9 mouse cellular contexts compared by ENCODE assay signal in the genomic region with DNA sequence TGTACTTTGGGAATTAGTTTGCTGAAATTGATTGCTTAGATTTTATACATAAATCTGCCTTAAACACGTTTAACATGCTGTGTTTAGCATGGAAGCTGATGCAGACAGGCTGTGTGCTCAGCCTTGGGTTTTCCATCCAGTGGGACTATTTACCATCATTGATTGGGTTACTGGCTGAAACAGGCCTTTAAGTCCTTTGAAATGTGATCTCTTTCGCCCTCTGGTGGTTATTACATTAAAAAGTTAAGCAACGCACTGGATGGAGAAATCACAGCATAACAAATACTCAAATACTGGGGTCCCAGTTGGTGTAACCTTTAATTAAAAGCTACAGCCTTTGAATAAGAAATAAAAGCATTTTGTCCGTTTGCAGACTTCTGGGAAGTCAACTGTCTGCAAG.
DNase-seq lines count a peak whose midpoint lies in the region; ATAC-seq and TF ChIP-seq lines count a peak whose summit lies in the region.
"Had no signal": no experiment of that assay in that cellular context is flagged by ENCODE, and none has a peak within 500 bp of the region (broad histone marks: within the 10 kb centered on the region; RNA-seq: fewer than 3 reads in every experiment).

No protein-coding gene starts in this region.

- ATAC-seq in midbrain, embryonic 12.5 days (ENCODE audit: low FRiP score, low read depth), result 0 out of 2 replicates have a peak, but pooled peaks have one; percentile 60
- peak; percentile 88 for ATAC-seq in neutrophil, adult 5-6 weeks (ENCODE audit: extremely low read depth, insufficient number of reproducible peaks, low FRiP score, poor library complexity, severe bottlenecking)

- intact Hi-C loops in gastrocnemius, adult 2 months (cut with DNase I), result loop anchor here (2.0 to 10.0 kb wide), 5 partner anchors 77 to 947 kb away; a partner anchor contains a TSS

- H3K27ac ChIP-seq in gastrocnemius, adult 2 months, result no peak overlapping the region
- H3K27ac ChIP-seq in midbrain, embryonic 12.5 days (replicated peaks), result no peak overlapping the region
- H3K27ac ChIP-seq in midbrain, embryonic 10.5 days (replicated peaks), result no peak overlapping the region
- no peak overlapping the region for H3K27ac ChIP-seq in embryonic facial prominence, embryonic 10.5 days (replicated peaks)
- H3K27ac ChIP-seq: limb, embryonic 12.5 days had no signal

- no peak for DNase-seq in gastrocnemius, adult 2 months
- no peak for DNase-seq in gastrocnemius, adult 8-10 months (ENCODE audit: low spot score in 2 of 2)
- DNase-seq in midbrain, embryonic 10.5 days (ENCODE audit: low spot score), result no peak
- DNase-seq in embryonic facial prominence, embryonic 10.5 days (ENCODE audit: low spot score), result peak; percentile 8
- DNase-seq in cerebellum, postnatal 25 days, result no peak
- DNase-seq in T-cell, adult 2 months (ENCODE audit: low spot score), result no peak

- H3K36me3 ChIP-seq in midbrain, embryonic 12.5 days, result no peaks in the 10 kb centered on the region
- no peaks in the 10 kb centered on the region for H3K36me3 ChIP-seq in midbrain, embryonic 10.5 days
- H3K36me3 ChIP-seq in embryonic facial prominence, embryonic 10.5 days (replicated peaks), result no peaks in the 10 kb centered on the region
- H3K36me3 ChIP-seq: limb, embryonic 12.5 days had no signal

- no peak overlapping the region for H3K9ac ChIP-seq in midbrain, embryonic 12.5 days (replicated peaks)
- H3K9ac ChIP-seq: limb, embryonic 12.5 days had no signal

- H3K9me3 ChIP-seq in midbrain, embryonic 12.5 days, result no peaks in the 10 kb centered on the region
- no peaks in the 10 kb centered on the region for H3K9me3 ChIP-seq in midbrain, embryonic 10.5 days (replicated peaks)
- no peaks in the 10 kb centered on the region for H3K9me3 ChIP-seq in embryonic facial prominence, embryonic 10.5 days
- H3K9me3 ChIP-seq: limb, embryonic 12.5 days had no signal

- H3K4me3 ChIP-seq in gastrocnemius, adult 2 months, result no peak overlapping the region
- no peak overlapping the region for H3K4me3 ChIP-seq in midbrain, embryonic 12.5 days
- no peak overlapping the region for H3K4me3 ChIP-seq in midbrain, embryonic 10.5 days
- no peak overlapping the region for H3K4me3 ChIP-seq in embryonic facial prominence, embryonic 10.5 days
- H3K4me3 ChIP-seq: limb, embryonic 12.5 days had no signal

- no peaks in the 10 kb centered on the region for H3K27me3 ChIP-seq in midbrain, embryonic 12.5 days
- no peaks in the 10 kb centered on the region for H3K27me3 ChIP-seq in midbrain, embryonic 10.5 days (ENCODE audit: low read depth, poor library complexity, severe bottlenecking)
- H3K27me3 ChIP-seq in embryonic facial prominence, embryonic 10.5 days (replicated peaks; ENCODE audit: low read depth, poor library complexity, severe bottlenecking), result no peaks in the 10 kb centered on the region
- H3K27me3 ChIP-seq: limb, embryonic 12.5 days had no signal

- peak; percentile 66 for TF ChIP-seq CTCF in gastrocnemius, adult 2 months (IDR thresholded peaks at IDR 0.05)

- no peaks in the 10 kb centered on the region for H3K4me1 ChIP-seq in midbrain, embryonic 12.5 days
- no peaks in the 10 kb centered on the region for H3K4me1 ChIP-seq in midbrain, embryonic 10.5 days
- no peaks in the 10 kb centered on the region for H3K4me1 ChIP-seq in embryonic facial prominence, embryonic 10.5 days
- H3K4me1 ChIP-seq: limb, embryonic 12.5 days had no signal

- H3K4me2 ChIP-seq in midbrain, embryonic 12.5 days (replicated peaks), result no peak overlapping the region
- H3K4me2 ChIP-seq: limb, embryonic 12.5 days had no signal

- 7% methylated on average over 4 of the region's 4 CpGs for WGBS in midbrain, embryonic 12.5 days
- 10% methylated on average over 4 of the region's 4 CpGs for WGBS in midbrain, embryonic 10.5 days
- 11% methylated on average over 4 of the region's 4 CpGs for WGBS in embryonic facial prominence, embryonic 10.5 days
